ENCODE assay signal across 10 mouse cellular contexts in the genomic region with DNA sequence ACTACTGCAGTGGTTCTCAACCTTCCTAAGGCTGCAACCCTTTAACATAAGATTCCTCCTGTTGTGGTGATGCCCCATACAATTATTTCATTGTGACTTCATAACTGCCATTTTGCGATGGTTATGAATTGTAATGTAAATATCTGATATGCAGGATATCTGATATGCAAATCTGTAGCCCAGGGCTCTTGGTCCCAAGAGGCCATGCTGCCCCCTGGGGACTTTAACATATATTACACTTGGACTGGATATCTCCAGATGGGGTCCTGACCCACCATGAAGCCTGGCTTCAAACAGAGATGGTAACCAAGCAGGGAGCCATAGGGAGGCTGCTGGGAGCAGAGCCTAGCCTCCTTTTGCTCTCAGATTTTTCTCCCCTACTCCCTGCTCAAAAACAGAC. TPM values are rescaled to one million over a fixed set of nuclear protein-coding genes. Genes with fewer than 3 reads are reported as not detected.
DNase-seq lines count a peak whose midpoint lies in the region; ATAC-seq and TF ChIP-seq lines count a peak whose summit lies in the region.
"Had no signal": no experiment of that assay in that cellular context is flagged by ENCODE, and none has a peak within 500 bp of the region (broad histone marks: within the 10 kb centered on the region; RNA-seq: fewer than 3 reads in every experiment).

No protein-coding gene starts in this region.

- peaks cover 82% of the 10 kb centered on the region for H3K27me3 ChIP-seq in heart, embryonic 13.5 days (replicated peaks)
- H3K27me3 ChIP-seq in intestine, embryonic 15.5 days (replicated peaks), result no peaks in the 10 kb centered on the region
- no peaks in the 10 kb centered on the region; the same call in 1 of the 2 replicates for H3K27me3 ChIP-seq in cerebellum, adult 2 months (ENCODE audit: control insufficient read depth, insufficient read depth, low read length)

- intact Hi-C loops in heart, postnatal 36 days (cut with DNase I), result loop anchor here (2.0 kb wide), 1 partner anchor 60 kb away; no protein-coding TSS in a partner anchor

- no peak for TF ChIP-seq POLR2A in lung, adult 2 months (IDR thresholded peaks at IDR 0.05; ENCODE audit: borderline replicate concordance, extremely low read depth, low read depth, low read length)
- no peak for TF ChIP-seq POLR2A in cerebellum, adult 2 months (IDR thresholded peaks at IDR 0.05; ENCODE audit: borderline replicate concordance, insufficient read depth, low read length)

- H3K4me3 ChIP-seq in heart, embryonic 13.5 days, result no peak overlapping the region
- no peak overlapping the region for H3K4me3 ChIP-seq in lung, adult 2 months (replicated peaks; ENCODE audit: extremely low read depth, low read depth, low read length)
- H3K4me3 ChIP-seq in intestine, embryonic 15.5 days (replicated peaks), result no peak overlapping the region
- H3K4me3 ChIP-seq in cerebellum, adult 2 months (replicated peaks; ENCODE audit: insufficient read depth, low read depth, low read length), result no peak overlapping the region
- H3K4me3 ChIP-seq: neural tube, embryonic 13.5 days had no signal

- TF ChIP-seq CTCF in lung, adult 2 months (IDR thresholded peaks at IDR 0.05; ENCODE audit: insufficient read depth, low read length), result peak; percentile 40; the same call in 1 of the 2 replicates
- TF ChIP-seq CTCF in cerebellum, adult 2 months (IDR thresholded peaks at IDR 0.05; ENCODE audit: borderline replicate concordance, insufficient read depth, low read depth, low read length), result no peak

- H3K36me3 ChIP-seq in heart, embryonic 13.5 days, result no peaks in the 10 kb centered on the region
- H3K36me3 ChIP-seq in intestine, embryonic 15.5 days, result no peaks in the 10 kb centered on the region
- H3K36me3 ChIP-seq: neural tube, embryonic 13.5 days had no signal

- peak overlapping the region; percentile 34 for H3K4me2 ChIP-seq in heart, embryonic 13.5 days
- H3K4me2 ChIP-seq in intestine, embryonic 15.5 days (replicated peaks), result no peak overlapping the region
- H3K4me2 ChIP-seq: neural tube, embryonic 13.5 days had no signal

- peak overlapping the region; percentile 94 for H3K27ac ChIP-seq in heart, embryonic 13.5 days (replicated peaks)
- H3K27ac ChIP-seq in intestine, embryonic 15.5 days, result no peak overlapping the region
- H3K27ac ChIP-seq in cerebellum, adult 2 months (ENCODE audit: insufficient read depth, low read length), result no peak overlapping the region
- H3K27ac ChIP-seq: neural tube, embryonic 13.5 days had no signal

- no peak for DNase-seq in heart, postnatal 36 days
- DNase-seq in lung, adult 2 months, result no peak
- DNase-seq in lung, postnatal 25 days (ENCODE audit: low spot score), result no peak
- peak; percentile 42 for DNase-seq in retina, postnatal 1 day
- DNase-seq in cerebellum, adult 2 months, result no peak
- DNase-seq: thymus, adult 18-20 months had no signal

- H3K9me3 ChIP-seq in heart, embryonic 13.5 days, result no peaks in the 10 kb centered on the region
- no peaks in the 10 kb centered on the region for H3K9me3 ChIP-seq in intestine, embryonic 15.5 days
- H3K9me3 ChIP-seq: neural tube, embryonic 13.5 days had no signal

- WGBS in heart, embryonic 13.5 days, result 71% methylated on average over 1 of the region's 1 CpGs
- WGBS in lung, adult 2 months, result 26% methylated on average over 1 of the region's 1 CpGs
- 62% methylated on average over 1 of the region's 1 CpGs for WGBS in intestine, embryonic 15.5 days
- 88% methylated on average over 1 of the region's 1 CpGs for WGBS in cerebellum, adult 2 months

- peak overlapping the region; percentile 40 for H3K9ac ChIP-seq in heart, embryonic 13.5 days
- H3K9ac ChIP-seq in intestine, embryonic 15.5 days, result no peak overlapping the region
- H3K9ac ChIP-seq: neural tube, embryonic 13.5 days had no signal

- H3K4me1 ChIP-seq in heart, embryonic 13.5 days, result peaks cover 65% of the 10 kb centered on the region
- no peaks in the 10 kb centered on the region for H3K4me1 ChIP-seq in lung, adult 2 months (ENCODE audit: control insufficient read depth, insufficient read depth, low read length)
- H3K4me1 ChIP-seq in intestine, embryonic 15.5 days (replicated peaks), result peaks cover 19% of the 10 kb centered on the region
- H3K4me1 ChIP-seq in cerebellum, adult 2 months (ENCODE audit: control insufficient read depth, insufficient read depth, low read length), result no peaks in the 10 kb centered on the region

- ATAC-seq in heart, embryonic 13.5 days (ENCODE audit: extremely low read depth, insufficient number of reproducible peaks, low FRiP score, low TSS enrichment), result no peak
- ATAC-seq in intestine, embryonic 15.5 days, result 0 out of 2 replicates have a peak, but pooled peaks have one; percentile 2

RNA-seq across cellular contexts. Expression of gene B230104I21Rik, which starts 56.7 kb away (rescaled TPM):
- not detected in 2 replicates for polyA plus RNA-seq in heart, embryonic 13.5 days (2015; fragmentation: Nextera tagmentation; extraction: Ambion mirVana)
- total RNA-seq in heart, postnatal 36 days (2021), result not detected
- polyA plus RNA-seq in lung, adult 2 months (2012; rRNA removed), result not detected in 2 replicates
- not detected in 2 replicates for polyA plus RNA-seq in intestine, embryonic 15.5 days (2015; fragmentation: Nextera tagmentation; extraction: Ambion mirVana)
- 0.13 TPM in 2 replicates for polyA plus RNA-seq in cerebellum, adult 2 months (2012; rRNA removed)
- total RNA-seq: ES-E14 had no signal
- polyA plus RNA-seq: neural tube, embryonic 13.5 days had no signal
